Mouse (Mus musculus) cerebellum, adult 8-10 months (tissue): ENCODE measurements around the gene Olfr890.
"Not testable (repeated sequence)": the region's sequence is repeated elsewhere in the genome, so short reads cannot be mapped to it uniquely, and the experiment has no call there.

Experiments
- DNase-seq: peaks from one replicate; pipeline ENCODE4 v3.0.0; 2022

Olfr890 gene

GRCm38 (mm10) chr9:38142217-38142616, at the start of gene Olfr890:
Olfr890 (plus strand) TSS chr9:38142517.
- no peak for DNase-seq

GRCm38 (mm10) chr9:38107828-38108227, 34.5 kb upstream of the Olfr890 start, which contains the start of gene Olfr888:
Olfr888 (plus strand) TSS chr9:38108128.
- DNase-seq: no peak

GRCm38 (mm10) chr9:38114898-38115297, 27.4 kb upstream of the Olfr890 start, which contains the start of gene Olfr889:
Olfr889 (plus strand) TSS chr9:38115198.
- no peak for DNase-seq

- DNase-seq: not testable (repeated sequence)
These were observed 26.0 kb downstream of the Olfr890 start for GRCm38 (mm10) chr9:38168341-38168740.

- no peak for DNase-seq
These were observed 38.4 kb downstream of the Olfr890 start, which contains the start of gene Olfr891 for GRCm38 (mm10) chr9:38180721-38181120. Olfr891 (minus strand) TSS chr9:38180821.
